Mouse (Mus musculus) embryonic facial prominence, embryonic 14.5 days (tissue): ENCODE results near the gene Sstr4. TPM values are rescaled to one million over a fixed set of nuclear protein-coding genes. Genes with fewer than 3 reads are reported as not detected.

ENCODE experiments used
- ATAC-seq: fragments of 200-750 bp; cut with Nextera tagmentation; 2 replicates; pipeline ENCODE4 v1.8.0; 2017; ENCODE audit warnings: low read depth, moderate number of reproducible peaks, moderate TSS enrichment
- DNase-seq: peaks from one replicate; pipeline ENCODE4 v3.0.0-alpha.2; 2015; ENCODE audit warnings: low spot score
- H3K27ac ChIP-seq: fragments of 300-500 bp; sonication (generic); replicated peaks from 2 replicates; pipeline ENCODE4 v1.5.1; 2014; ENCODE audit warnings: low read depth, mild to moderate bottlenecking, low read length, moderate library complexity
- H3K27me3 ChIP-seq: fragments of 300-500 bp; sonication (generic); replicated peaks from 2 replicates; pipeline ENCODE4 v1.6.1; 2014; ENCODE audit warnings: low read length; ENCODE audit not compliant: control insufficient read depth, insufficient read depth
- H3K36me3 ChIP-seq: fragments of 300-500 bp; sonication (generic); 2 replicates; pipeline ENCODE4 v1.6.1; 2014; ENCODE audit warnings: low read length, mixed read lengths; ENCODE audit not compliant: control insufficient read depth, insufficient read depth
- H3K4me1 ChIP-seq: fragments of 300-500 bp; sonication (generic); 2 replicates; pipeline ENCODE4 v1.6.1; 2014; ENCODE audit warnings: antibody characterized with exemption, low read length; ENCODE audit not compliant: control insufficient read depth, insufficient read depth
- H3K4me2 ChIP-seq: fragments of 300-500 bp; sonication (generic); 2 replicates; pipeline ENCODE4 v1.6.1; 2014; ENCODE audit warnings: low read depth, mild to moderate bottlenecking, low read length, moderate library complexity, mixed read lengths
- H3K4me3 ChIP-seq: fragments of 300-500 bp; sonication (generic); 2 replicates; pipeline ENCODE4 v1.5.1; 2014; ENCODE audit warnings: low read depth, mild to moderate bottlenecking, low read length
- H3K9ac ChIP-seq: fragments of 300-500 bp; sonication (generic); 2 replicates; pipeline ENCODE4 v1.6.1; 2014; ENCODE audit warnings: low read depth, mild to moderate bottlenecking, low read length, moderate library complexity, mixed read lengths
- H3K9me3 ChIP-seq: fragments of 300-500 bp; sonication (generic); 2 replicates; pipeline ENCODE4 v1.6.1; 2016; ENCODE audit warnings: low read length; ENCODE audit not compliant: control insufficient read depth
- WGBS: fragments of 180-500 bp; shearing (Covaris S2); extraction: QIAGEN DNeasy Blood & Tissue Kit; methylation state at CpG from one replicate; pipeline ENCODE4 v1.1.7; 2014; 5-methylcytosine and 5-hydroxymethylcytosine counted together
- polyA plus RNA-seq: library from polyadenylated mRNA; unstranded; fragments of >200 nt; fragmentation: Nextera tagmentation; extraction: Ambion mirVana; gene quantifications from 2 replicates; pipeline ENCODE4 v1.2.1, GENCODE M21; 2014

The Sstr4 gene
- polyA plus RNA-seq, 1 experiment from 2014 or later, result 4.9 TPM

- Histone ChIP-seq H3K9me3 (no peaks in the 10 kb centered on the region), H3K4me2 (no peak overlapping the region), H3K4me1 (0 out of 2 replicates have a peak, but pooled peaks cover 7% of the 10 kb centered on the region), H3K36me3 (no peaks in the 10 kb centered on the region), H3K9ac (no peak overlapping the region), H3K4me3 (no peak overlapping the region), H3K27me3 (no peaks in the 10 kb centered on the region), H3K27ac (no peak overlapping the region)
- no peak for ATAC-seq
- WGBS, result 80% methylated on average over 2 of the region's 2 CpGs
- DNase-seq, result no peak
Measured at GRCm38 (mm10) chr2:148386927-148387326, 8.2 kb upstream of the Sstr4 start.

- no peak for DNase-seq
- Histone ChIP-seq H3K27me3 (no peaks in the 10 kb centered on the region), H3K4me3 (no peak overlapping the region), H3K27ac (no peak overlapping the region), H3K9me3 (no peaks in the 10 kb centered on the region), H3K9ac (no peak overlapping the region), H3K36me3 (no peaks in the 10 kb centered on the region), H3K4me2 (no peak overlapping the region), H3K4me1 (0 out of 2 replicates have a peak, but pooled peaks cover 7% of the 10 kb centered on the region)
- ATAC-seq, result no peak
- WGBS, result 64% methylated on average over 6 of the region's 6 CpGs
Measured at GRCm38 (mm10) chr2:148387652-148388581, 7.2 kb upstream of the Sstr4 start.

- WGBS, result 64% methylated on average over 1 of the region's 1 CpGs
- DNase-seq, result no peak
- Histone ChIP-seq H3K4me3 (no peak overlapping the region), H3K27me3 (peaks cover 25% of the 10 kb centered on the region), H3K27ac (no peak overlapping the region), H3K4me1 (peaks cover 17% of the 10 kb centered on the region; the same call in 1 of the 2 replicates), H3K4me2 (no peak overlapping the region), H3K9ac (no peak overlapping the region), H3K9me3 (no peaks in the 10 kb centered on the region), H3K36me3 (no peaks in the 10 kb centered on the region)
- no peak for ATAC-seq
Measured at GRCm38 (mm10) chr2:148393149-148393548, 2.0 kb upstream of the Sstr4 start.

DNA sequence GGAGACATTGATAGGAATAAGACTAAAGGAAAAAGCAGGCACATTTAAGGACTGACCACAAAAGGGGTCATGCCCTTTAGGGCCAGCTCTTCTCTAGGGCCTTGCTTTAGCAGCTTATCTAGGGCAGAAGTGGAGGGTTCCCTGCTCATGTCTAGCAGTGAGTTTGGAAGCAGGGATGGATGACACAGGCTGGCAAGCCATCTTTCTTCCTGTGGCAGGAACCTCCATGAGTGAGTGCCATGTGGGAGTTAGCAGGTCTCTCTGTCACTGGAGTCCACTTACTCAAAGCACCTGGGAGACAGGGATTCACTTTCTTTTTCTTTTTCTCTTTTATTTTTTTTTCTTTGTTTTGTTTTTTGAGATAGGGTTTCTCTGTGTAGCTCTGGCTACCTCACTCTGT is 1.3 kb upstream of the Sstr4 start:
- no peak for ATAC-seq
- Histone ChIP-seq H3K4me1 (peaks cover 17% of the 10 kb centered on the region; the same call in 1 of the 2 replicates), H3K27ac (no peak overlapping the region), H3K4me2 (no peak overlapping the region), H3K36me3 (no peaks in the 10 kb centered on the region), H3K27me3 (peaks cover 25% of the 10 kb centered on the region), H3K9ac (no peak overlapping the region), H3K4me3 (no peak overlapping the region), H3K9me3 (no peaks in the 10 kb centered on the region)
- no peak for DNase-seq

DNA sequence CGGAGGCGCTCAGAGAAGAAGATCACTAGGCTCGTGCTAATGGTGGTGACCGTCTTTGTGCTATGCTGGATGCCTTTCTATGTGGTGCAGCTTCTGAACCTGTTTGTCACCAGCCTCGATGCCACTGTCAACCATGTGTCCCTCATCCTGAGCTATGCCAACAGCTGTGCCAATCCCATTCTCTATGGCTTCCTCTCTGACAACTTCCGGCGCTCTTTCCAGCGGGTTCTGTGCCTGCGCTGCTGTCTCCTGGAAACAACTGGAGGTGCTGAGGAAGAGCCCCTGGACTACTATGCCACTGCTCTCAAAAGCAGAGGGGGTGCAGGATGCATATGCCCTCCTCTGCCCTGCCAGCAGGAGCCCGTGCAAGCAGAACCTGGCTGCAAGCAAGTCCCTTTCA is 1.1 kb downstream of the Sstr4 start:
- WGBS, result 64% methylated on average over 10 of the region's 10 CpGs
- H3K4me2 ChIP-seq, result peak overlapping the region; percentile 90
- no peak overlapping the region for H3K9ac ChIP-seq
- DNase-seq (no peak), ATAC-seq (no peak)
- peaks cover 17% of the 10 kb centered on the region; the same call in 1 of the 2 replicates for H3K4me1 ChIP-seq
- no peaks in the 10 kb centered on the region for H3K36me3 ChIP-seq
- peaks cover 25% of the 10 kb centered on the region for H3K27me3 ChIP-seq
- H3K9me3 ChIP-seq, result no peaks in the 10 kb centered on the region
- H3K4me3 ChIP-seq, result peak overlapping the region; percentile 54
- H3K27ac ChIP-seq, result no peak overlapping the region

- H3K36me3 ChIP-seq, result no peaks in the 10 kb centered on the region
- H3K9me3 ChIP-seq, result no peaks in the 10 kb centered on the region
- peak overlapping the region; percentile 90 for H3K4me2 ChIP-seq
- ATAC-seq (peak; percentile 21; the same call in 1 of the 2 replicates), DNase-seq (no peak)
- no peak overlapping the region for H3K4me3 ChIP-seq
- H3K27ac ChIP-seq, result no peak overlapping the region
- H3K4me1 ChIP-seq, result peaks cover 17% of the 10 kb centered on the region; the same call in 1 of the 2 replicates
- peaks cover 25% of the 10 kb centered on the region for H3K27me3 ChIP-seq
- WGBS, result 47% methylated on average over 11 of the region's 11 CpGs
- H3K9ac ChIP-seq, result no peak overlapping the region
Measured at GRCm38 (mm10) chr2:148397015-148397783, 2.1 kb downstream of the Sstr4 start.

GRCm38 (mm10) chr2:148397784-148398100 is 2.6 kb downstream of the Sstr4 start:
- peak overlapping the region; percentile 90; the same call in 1 of the 2 replicates for H3K4me2 ChIP-seq
- H3K27ac ChIP-seq, result no peak overlapping the region
- peaks cover 25% of the 10 kb centered on the region for H3K27me3 ChIP-seq
- no peak overlapping the region for H3K9ac ChIP-seq
- H3K9me3 ChIP-seq, result no peaks in the 10 kb centered on the region
- WGBS, result 71% methylated on average over 1 of the region's 1 CpGs
- ATAC-seq (no peak), DNase-seq (no peak)
- H3K4me1 ChIP-seq, result peaks cover 17% of the 10 kb centered on the region; the same call in 1 of the 2 replicates
- no peak overlapping the region for H3K4me3 ChIP-seq
- H3K36me3 ChIP-seq, result no peaks in the 10 kb centered on the region

- DNase-seq (no peak), ATAC-seq (no peak)
- Histone ChIP-seq H3K4me1 (peaks cover 17% of the 10 kb centered on the region; the same call in 1 of the 2 replicates), H3K9me3 (no peaks in the 10 kb centered on the region), H3K27me3 (peaks cover 30% of the 10 kb centered on the region), H3K9ac (no peak overlapping the region), H3K27ac (no peak overlapping the region), H3K36me3 (no peaks in the 10 kb centered on the region), H3K4me3 (no peak overlapping the region), H3K4me2 (no peak overlapping the region)
- WGBS, result 81% methylated on average over 5 of the region's 5 CpGs
Measured at GRCm38 (mm10) chr2:148398901-148399685, 3.9 kb downstream of the Sstr4 start.
